In the genomic region with DNA sequence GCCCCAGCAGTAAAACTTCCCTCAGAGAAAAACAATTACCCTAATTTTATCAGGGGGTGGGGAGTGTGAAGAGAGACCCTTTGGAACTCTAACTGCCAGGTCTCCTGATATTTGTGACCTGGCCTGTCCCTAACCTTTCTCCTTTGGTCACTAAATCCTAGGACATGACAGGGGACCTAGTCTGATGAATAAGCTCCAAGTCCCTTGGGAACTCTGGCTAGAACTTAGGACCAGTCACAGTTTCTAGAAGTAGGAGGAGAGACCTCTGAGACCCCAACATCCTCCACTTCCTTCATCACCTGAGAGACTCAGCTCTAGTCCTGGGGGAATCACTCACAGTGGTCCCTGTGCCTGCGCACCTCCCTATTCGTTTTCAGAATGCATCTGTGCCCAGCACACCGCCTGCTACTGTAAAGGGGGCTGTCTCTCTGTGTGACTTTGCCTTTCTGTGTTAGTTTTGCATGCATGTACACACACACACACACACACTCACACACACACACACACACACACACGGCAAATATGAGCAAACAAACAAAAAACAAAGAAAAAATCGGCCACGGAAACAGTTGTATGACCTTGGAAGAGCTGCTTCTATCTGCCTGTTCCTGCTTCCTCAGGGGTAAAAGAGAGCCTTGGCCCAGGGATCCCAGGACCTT, we compare ENCODE assay signal across 9 mouse cellular contexts. TPM values are rescaled to one million over a fixed set of nuclear protein-coding genes. Genes with fewer than 3 reads are reported as not detected.
DNase-seq lines count a peak whose midpoint lies in the region; ATAC-seq and TF ChIP-seq lines count a peak whose summit lies in the region.
"Had no signal": no experiment of that assay in that cellular context is flagged by ENCODE, and none has a peak within 500 bp of the region (broad histone marks: within the 10 kb centered on the region; RNA-seq: fewer than 3 reads in every experiment).

No protein-coding gene starts in this region.

- peak overlapping the region; percentile 93 to 100 for H3K27ac ChIP-seq in heart, embryonic 14.5 days (replicated peaks in 1 of 2; ENCODE audit: control insufficient read depth in 1 of 2, insufficient read depth in 1 of 2, low read depth in 2 of 2, low read length in 2 of 2)
- peak overlapping the region; percentile 89; the same call in 1 of the 2 replicates for H3K27ac ChIP-seq in cortical plate, adult 2 months (ENCODE audit: insufficient read depth, low read length)
- peak overlapping the region; percentile 98 for H3K27ac ChIP-seq in heart, postnatal 0 days (ENCODE audit: low read depth)

- no peak for TF ChIP-seq POLR2A in cortical plate, adult 2 months (IDR thresholded peaks at IDR 0.05; ENCODE audit: extremely low read depth, insufficient read depth, low read length)

- intact Hi-C loops in heart, postnatal 10 days (cut with DNase I), result loop anchor here (2.0 kb wide), 1 partner anchor 29 kb away; a partner anchor contains a TSS

- TF ChIP-seq CTCF in cortical plate, adult 2 months (IDR thresholded peaks at IDR 0.05; ENCODE audit: extremely low read depth, insufficient read depth, low read length), result no peak
- no peak for TF ChIP-seq CTCF in heart, postnatal 0 days (IDR thresholded peaks at IDR 0.05; ENCODE audit: low read depth)

- H3K9me3 ChIP-seq in heart, embryonic 14.5 days (ENCODE audit: control insufficient read depth, low read length), result no peaks in the 10 kb centered on the region
- H3K9me3 ChIP-seq in heart, postnatal 0 days (replicated peaks; ENCODE audit: control insufficient read depth, low read length), result no peaks in the 10 kb centered on the region

- no peaks in the 10 kb centered on the region for H3K36me3 ChIP-seq in heart, embryonic 14.5 days (ENCODE audit: control insufficient read depth, insufficient read depth, low read length)
- no peaks in the 10 kb centered on the region for H3K36me3 ChIP-seq in heart, postnatal 0 days (replicated peaks; ENCODE audit: control insufficient read depth, insufficient read depth, low read length)

- H3K4me1 ChIP-seq in heart, embryonic 14.5 days (ENCODE audit: control insufficient read depth in 2 of 2, insufficient read depth in 2 of 2, low read length in 2 of 2), result peaks cover 41 to 55% of the 10 kb centered on the region in 2 experiments
- peaks cover 3% of the 10 kb centered on the region; the same call in 1 of the 2 replicates for H3K4me1 ChIP-seq in cortical plate, adult 2 months (ENCODE audit: control insufficient read depth, insufficient read depth, low read length)
- peaks cover 39% of the 10 kb centered on the region for H3K4me1 ChIP-seq in heart, postnatal 0 days (ENCODE audit: control insufficient read depth, insufficient read depth)

- H3K4me2 ChIP-seq in heart, embryonic 14.5 days (ENCODE audit: low read length), result peak overlapping the region; percentile 91
- peak overlapping the region; percentile 69 for H3K4me2 ChIP-seq in heart, postnatal 0 days (ENCODE audit: low read depth, low read length)

- no peak for DNase-seq in heart, postnatal 10 days
- peak; percentile 33 for DNase-seq in heart, postnatal 0 days (ENCODE audit: low spot score)
- DNase-seq in mesoderm, embryonic 11.5 days (ENCODE audit: low read depth, low spot score), result peak; percentile 61
- no peak for DNase-seq in right cerebral cortex, postnatal 36 days (ENCODE audit: low spot score in 2 of 2)

- no peak for TF ChIP-seq EP300 in heart, postnatal 0 days (IDR thresholded peaks at IDR 0.05; ENCODE audit: low read depth)

- 13% methylated on average over 6 of the region's 6 CpGs for WGBS in heart, embryonic 14.5 days
- 13% methylated on average over 6 of the region's 6 CpGs for WGBS in heart, postnatal 0 days

- no peak for ATAC-seq in heart, embryonic 14.5 days (ENCODE audit: insufficient number of reproducible peaks, insufficient read depth, low FRiP score, low read depth)
- no peak for ATAC-seq in heart, postnatal 0 days (ENCODE audit: insufficient read depth, low read depth)
- no peak for ATAC-seq in monocyte, adult 5-6 weeks (replicated peaks; ENCODE audit: insufficient number of reproducible peaks, low FRiP score, low TSS enrichment, poor library complexity, severe bottlenecking)
- no peak for ATAC-seq in erythroid progenitor cell, adult 5-6 weeks (replicated peaks; ENCODE audit: low FRiP score, poor library complexity, severe bottlenecking)

- H3K4me3 ChIP-seq in heart, embryonic 14.5 days (ENCODE audit: control insufficient read depth in 1 of 2, insufficient read depth in 1 of 2, low read depth in 1 of 2, low read length in 2 of 2), result peak overlapping the region; percentile 70 to 88
- H3K4me3 ChIP-seq in cortical plate, adult 2 months (ENCODE audit: insufficient read depth, low read length), result peak overlapping the region; percentile 35
- peak overlapping the region; percentile 73 for H3K4me3 ChIP-seq in heart, postnatal 0 days (ENCODE audit: low read depth, low read length)

- no peaks in the 10 kb centered on the region for H3K27me3 ChIP-seq in heart, embryonic 14.5 days (ENCODE audit: control insufficient read depth, insufficient read depth, low read length)
- no peaks in the 10 kb centered on the region for H3K27me3 ChIP-seq in heart, postnatal 0 days (ENCODE audit: control insufficient read depth, insufficient read depth, low read length)

- H3K9ac ChIP-seq in heart, embryonic 14.5 days (ENCODE audit: low read length), result peak overlapping the region; percentile 95
- H3K9ac ChIP-seq in heart, postnatal 0 days (replicated peaks; ENCODE audit: low read depth, low read length), result peak overlapping the region; percentile 62

RNA-seq across cellular contexts. Expression of a gene that starts 18.8 kb away (rescaled TPM):
- 71.0 and 78.4 TPM in 2 replicates for polyA plus RNA-seq in heart, embryonic 14.5 days (2014; fragmentation: Nextera tagmentation; extraction: Ambion mirVana)
- total RNA-seq in heart, postnatal 10 days (2021), result 10 to 100 TPM; 61.4 to 67.8 TPM
- 97.8 and 97.9 TPM in 2 replicates for polyA plus RNA-seq in cortical plate, adult 2 months (2012; rRNA removed)
- 79.2 and 98.4 TPM in 2 replicates for total RNA-seq in heart, postnatal 0 days (2014; rRNA removed; ENCODE audit: low replicate concordance)
- polyA plus RNA-seq in heart, postnatal 0 days (2015; fragmentation: Nextera tagmentation; extraction: Ambion mirVana), result 33.9 and 36.9 TPM in 2 replicates
- total RNA-seq in monocyte, adult 5-6 weeks (2017), result 1.3 to 8.1 TPM (median 3.0 TPM) in 3 replicates
- not detected in 2 replicates for total RNA-seq in erythroid progenitor cell, adult 5-6 weeks (2015; ENCODE audit: low replicate concordance)
- total RNA-seq in erythroid progenitor cell, adult 5-6 weeks (2017; ENCODE audit: low replicate concordance), result not detected in 2 replicates

RNA-seq across cellular contexts. Expression of a gene that starts 18.9 kb away (rescaled TPM):
- 8.6 and 8.9 TPM in 2 replicates for polyA plus RNA-seq in heart, embryonic 14.5 days (2014; fragmentation: Nextera tagmentation; extraction: Ambion mirVana)
- 10 to 100 TPM; 19.4 to 19.8 TPM for total RNA-seq in heart, postnatal 10 days (2021)
- polyA plus RNA-seq in cortical plate, adult 2 months (2012; rRNA removed), result 55.1 and 62.2 TPM in 2 replicates
- total RNA-seq in heart, postnatal 0 days (2014; rRNA removed; ENCODE audit: low replicate concordance), result 34.9 and 64.4 TPM in 2 replicates
- 10.5 and 13.2 TPM in 2 replicates for polyA plus RNA-seq in heart, postnatal 0 days (2015; fragmentation: Nextera tagmentation; extraction: Ambion mirVana)
- 13.2 to 33.8 TPM (median 15.2 TPM) in 3 replicates for total RNA-seq in monocyte, adult 5-6 weeks (2017)
- 5.9 and 10.5 TPM in 2 replicates for total RNA-seq in erythroid progenitor cell, adult 5-6 weeks (2015; ENCODE audit: low replicate concordance)
- 5.5 and 11.9 TPM in 2 replicates for total RNA-seq in erythroid progenitor cell, adult 5-6 weeks (2017; ENCODE audit: low replicate concordance)

RNA-seq across cellular contexts. Expression of a gene that starts 28.2 kb away (rescaled TPM):
- polyA plus RNA-seq in heart, embryonic 14.5 days (2014; fragmentation: Nextera tagmentation; extraction: Ambion mirVana), result 57.4 and 60.8 TPM in 2 replicates
- 10 to 100 TPM; 44.2 to 47.5 TPM for total RNA-seq in heart, postnatal 10 days (2021)
- 83.6 and 87.1 TPM in 2 replicates for polyA plus RNA-seq in cortical plate, adult 2 months (2012; rRNA removed)
- total RNA-seq in heart, postnatal 0 days (2014; rRNA removed; ENCODE audit: low replicate concordance), result 53.7 and 56.0 TPM in 2 replicates
- 46.0 and 49.6 TPM in 2 replicates for polyA plus RNA-seq in heart, postnatal 0 days (2015; fragmentation: Nextera tagmentation; extraction: Ambion mirVana)
- total RNA-seq in monocyte, adult 5-6 weeks (2017), result 33.8 to 45.3 TPM (median 42.1 TPM) in 3 replicates
- 14.7 and 18.0 TPM in 2 replicates for total RNA-seq in erythroid progenitor cell, adult 5-6 weeks (2015; ENCODE audit: low replicate concordance)
- 13.7 and 18.1 TPM in 2 replicates for total RNA-seq in erythroid progenitor cell, adult 5-6 weeks (2017; ENCODE audit: low replicate concordance)

RNA-seq across cellular contexts. Expression of a gene that starts 48.8 kb away (rescaled TPM):
- not detected in 2 replicates for polyA plus RNA-seq in heart, embryonic 14.5 days (2014; fragmentation: Nextera tagmentation; extraction: Ambion mirVana)
- total RNA-seq in heart, postnatal 10 days (2021), result not detected
- polyA plus RNA-seq in cortical plate, adult 2 months (2012; rRNA removed), result 0.04 and 0.11 TPM in 2 replicates
- not detected in 2 replicates for total RNA-seq in heart, postnatal 0 days (2014; rRNA removed; ENCODE audit: low replicate concordance)
- not detected in 2 replicates for polyA plus RNA-seq in heart, postnatal 0 days (2015; fragmentation: Nextera tagmentation; extraction: Ambion mirVana)
- not detected in 3 replicates for total RNA-seq in monocyte, adult 5-6 weeks (2017)
- total RNA-seq in erythroid progenitor cell, adult 5-6 weeks (2015; ENCODE audit: low replicate concordance), result not detected in 2 replicates
- not detected in 2 replicates for total RNA-seq in erythroid progenitor cell, adult 5-6 weeks (2017; ENCODE audit: low replicate concordance)
- total RNA-seq: neutrophil, adult 5-6 weeks had no signal

Comparison
In these comparisons a context has a peak if more than half of its experiments do, and no peak if none do; other contexts are left out.
1. DNase-seq: peak in heart, postnatal 0 days (single experiment) and mesoderm, embryonic 11.5 days (single experiment); none in heart, postnatal 10 days (0 of 2) and right cerebral cortex, postnatal 36 days (0 of 2).
2. Peak in every context shown above with its lines, with median percentiles within 50 percentile points of each other: H3K27ac ChIP-seq and H3K4me3 ChIP-seq.